ENCODE assay signal across 8 mouse cellular contexts in genomic region chr8:13132220-13132619, GRCm38 (mm10). TPM values are rescaled to one million over a fixed set of nuclear protein-coding genes. Genes with fewer than 3 reads are reported as not detected.
DNase-seq lines count a peak whose midpoint lies in the region; ATAC-seq and TF ChIP-seq lines count a peak whose summit lies in the region.
"Not testable (repeated sequence)": the region's sequence is repeated elsewhere in the genome, so short reads cannot be mapped to it uniquely, and the experiment has no call there.

No protein-coding gene starts in this region.

- TF ChIP-seq CTCF in kidney, postnatal 0 days (IDR thresholded peaks at IDR 0.05; ENCODE audit: low read depth) = peak; percentile 76
- 0 out of 2 replicates have a peak, but pooled peaks have one; percentile 35 for TF ChIP-seq CTCF in thymus, adult 2 months (IDR thresholded peaks at IDR 0.05; ENCODE audit: borderline replicate concordance, control insufficient read depth, extremely low read depth, insufficient read depth, low read length, poor library complexity)

- H3K4me1 ChIP-seq in kidney, postnatal 0 days (replicated peaks; ENCODE audit: insufficient read depth, low read length); liver, embryonic 16.5 days (ENCODE audit: control insufficient read depth, low read depth, low read length); thymus, adult 2 months (replicated peaks; ENCODE audit: control insufficient read depth, insufficient read depth, low read length): not testable (repeated sequence)

- 69% methylated on average over 9 of the region's 9 CpGs for WGBS in kidney, postnatal 0 days
- 55% methylated on average over 9 of the region's 9 CpGs for WGBS in liver, embryonic 16.5 days (ENCODE audit: insufficient replicate concordance)
- WGBS in thymus, adult 2 months = 70% methylated on average over 9 of the region's 9 CpGs

- H3K27me3 ChIP-seq in kidney, postnatal 0 days (ENCODE audit: insufficient read depth, low read length); liver, embryonic 16.5 days (ENCODE audit: control insufficient read depth, insufficient read depth, low read depth, low read length); thymus, adult 2 months (ENCODE audit: control insufficient read depth, insufficient read depth, low read length): not testable (repeated sequence)

- ATAC-seq in kidney, postnatal 0 days (replicated peaks; ENCODE audit: low FRiP score, low read depth) = not testable (repeated sequence)
- peak; percentile 53; the same call in 1 of the 2 replicates for ATAC-seq in liver, embryonic 16.5 days (ENCODE audit: low read depth)
- ATAC-seq in neutrophil, adult 5-6 weeks (ENCODE audit: extremely low read depth, insufficient number of reproducible peaks, low FRiP score, poor library complexity, severe bottlenecking) = 0 out of 2 replicates have a peak, but pooled peaks have one; percentile 46

- not testable (repeated sequence) for H3K9ac ChIP-seq in kidney, postnatal 0 days (ENCODE audit: low read depth, low read length); liver, embryonic 16.5 days (ENCODE audit: low read depth, low read length)

- H3K4me2 ChIP-seq in kidney, postnatal 0 days (ENCODE audit: low read length); liver, embryonic 16.5 days (ENCODE audit: low read depth, low read length): not testable (repeated sequence)

- not testable (repeated sequence) for H3K27ac ChIP-seq in kidney, postnatal 0 days; liver, embryonic 16.5 days (ENCODE audit: low read length); thymus, adult 2 months (ENCODE audit: control insufficient read depth, insufficient read depth, low read length)

- not testable (repeated sequence) for H3K9me3 ChIP-seq in kidney, postnatal 0 days (replicated peaks; ENCODE audit: low read length); liver, embryonic 16.5 days (replicated peaks; ENCODE audit: control insufficient read depth, low read length)

- H3K4me3 ChIP-seq in kidney, postnatal 0 days (replicated peaks; ENCODE audit: low read depth, low read length); liver, embryonic 16.5 days (ENCODE audit: low read depth, low read length); thymus, adult 2 months (ENCODE audit: control insufficient read depth, insufficient read depth, low read length): not testable (repeated sequence)

- DNase-seq in CD4-positive, CD25-positive, alpha-beta regulatory T cell, adult 2 months (ENCODE audit: low read depth, low spot score) = peak; percentile 81
- DNase-seq in adrenal gland, postnatal 14 days = peak; percentile 69
- peak; percentile 48 for DNase-seq in embryo, embryonic 10 days (ENCODE audit: low spot score)
- DNase-seq in heart, adult 18-20 months = peak; percentile 37 to 79
- peak; percentile 54 for DNase-seq in kidney, postnatal 0 days (ENCODE audit: low spot score)
- peak; percentile 64 for DNase-seq in thymus, adult 2 months

- peaks cover 67% of the 10 kb centered on the region for H3K36me3 ChIP-seq in kidney, postnatal 0 days (ENCODE audit: insufficient read depth, low read length)
- H3K36me3 ChIP-seq in liver, embryonic 16.5 days (ENCODE audit: control insufficient read depth, insufficient read depth) = peaks cover 83% of the 10 kb centered on the region
- H3K36me3 ChIP-seq in thymus, adult 2 months (ENCODE audit: control insufficient read depth, insufficient read depth, low read length) = peaks cover 36% of the 10 kb centered on the region

- TF ChIP-seq POLR2A in thymus, adult 2 months (IDR thresholded peaks at IDR 0.05; ENCODE audit: control insufficient read depth, extremely low read depth, insufficient read depth, low read length, poor library complexity) = not testable (repeated sequence)

RNA-seq across cellular contexts. Expression of gene Lamp1, which starts 26.7 kb away (rescaled TPM):
- 348 and 368 TPM in 2 replicates for total RNA-seq in adrenal gland, postnatal 14 days (2021)
- total RNA-seq in heart, adult 18-20 months (2021) = 100 to 1,000 TPM; 405 to 445 TPM
- polyA plus RNA-seq in kidney, postnatal 0 days (2015; fragmentation: Nextera tagmentation; extraction: Ambion mirVana) = 447 and 473 TPM in 2 replicates
- 181 and 197 TPM in 2 replicates for polyA plus RNA-seq in liver, embryonic 16.5 days (2015; fragmentation: Nextera tagmentation; extraction: Ambion mirVana)
- 161 and 169 TPM in 2 replicates for total RNA-seq in neutrophil, adult 5-6 weeks (2017)
- polyA plus RNA-seq in thymus, adult 2 months (2012; rRNA removed) = 345 and 388 TPM in 2 replicates

RNA-seq across cellular contexts. Expression of gene Cul4a, which starts 26.8 kb away (rescaled TPM):
- total RNA-seq in adrenal gland, postnatal 14 days (2021) = 94.0 and 100 TPM in 2 replicates
- total RNA-seq in heart, adult 18-20 months (2021) = 10 to 100 TPM; 80.1 to 85.0 TPM
- 80.4 and 85.0 TPM in 2 replicates for polyA plus RNA-seq in kidney, postnatal 0 days (2015; fragmentation: Nextera tagmentation; extraction: Ambion mirVana)
- polyA plus RNA-seq in liver, embryonic 16.5 days (2015; fragmentation: Nextera tagmentation; extraction: Ambion mirVana) = 72.1 and 76.1 TPM in 2 replicates
- 57.1 and 64.4 TPM in 2 replicates for total RNA-seq in neutrophil, adult 5-6 weeks (2017)
- polyA plus RNA-seq in thymus, adult 2 months (2012; rRNA removed) = 36.3 and 49.1 TPM in 2 replicates

RNA-seq across cellular contexts. Expression of gene Pcid2, which starts 27.0 kb away (rescaled TPM):
- total RNA-seq in adrenal gland, postnatal 14 days (2021) = 19.9 and 23.5 TPM in 2 replicates
- total RNA-seq in heart, adult 18-20 months (2021) = 10 to 100 TPM; 10.4 to 10.6 TPM
- 26.4 and 27.9 TPM in 2 replicates for polyA plus RNA-seq in kidney, postnatal 0 days (2015; fragmentation: Nextera tagmentation; extraction: Ambion mirVana)
- 13.1 and 14.3 TPM in 2 replicates for polyA plus RNA-seq in liver, embryonic 16.5 days (2015; fragmentation: Nextera tagmentation; extraction: Ambion mirVana)
- 44.0 and 45.2 TPM in 2 replicates for total RNA-seq in neutrophil, adult 5-6 weeks (2017)
- 42.2 and 49.9 TPM in 2 replicates for polyA plus RNA-seq in thymus, adult 2 months (2012; rRNA removed)
